Mouse (Mus musculus): Measurements from ENCODE around the gene Alpk1. TPM values are rescaled to one million over a fixed set of nuclear protein-coding genes. Genes with fewer than 3 reads are reported as not detected.

Gene Alpk1
- total RNA-seq, 2 experiments from 2014 or later = 1.4 to 1.6 TPM

DNA sequence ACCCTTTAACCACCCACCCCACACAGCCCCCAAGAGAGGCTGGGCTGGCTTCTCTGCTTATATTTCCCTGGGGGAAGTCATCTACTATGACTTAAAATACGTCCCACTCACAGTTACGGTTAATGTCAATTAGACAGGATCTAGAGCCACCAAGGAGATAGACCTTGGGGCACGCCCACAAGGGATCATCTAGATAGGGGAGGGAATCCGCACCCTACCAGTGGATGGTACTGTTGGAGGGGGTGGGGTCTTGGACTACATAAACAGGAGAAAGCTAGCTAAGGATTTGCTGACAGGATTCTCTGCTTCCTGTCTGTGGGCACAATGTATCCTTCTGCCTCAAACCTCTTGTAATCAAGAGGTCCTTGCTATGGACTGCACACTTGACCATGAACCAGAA is 24.1 kb upstream of the Alpk1 start:
- no peak overlapping the region for H3K4me3 ChIP-seq
- DNase-seq = no peak
- intact Hi-C loops (cut with DNase I) = no loop called here
- no peak overlapping the region for H3K27ac ChIP-seq
- no peak for TF ChIP-seq CTCF (IDR thresholded peaks at IDR 0.05)

DNA sequence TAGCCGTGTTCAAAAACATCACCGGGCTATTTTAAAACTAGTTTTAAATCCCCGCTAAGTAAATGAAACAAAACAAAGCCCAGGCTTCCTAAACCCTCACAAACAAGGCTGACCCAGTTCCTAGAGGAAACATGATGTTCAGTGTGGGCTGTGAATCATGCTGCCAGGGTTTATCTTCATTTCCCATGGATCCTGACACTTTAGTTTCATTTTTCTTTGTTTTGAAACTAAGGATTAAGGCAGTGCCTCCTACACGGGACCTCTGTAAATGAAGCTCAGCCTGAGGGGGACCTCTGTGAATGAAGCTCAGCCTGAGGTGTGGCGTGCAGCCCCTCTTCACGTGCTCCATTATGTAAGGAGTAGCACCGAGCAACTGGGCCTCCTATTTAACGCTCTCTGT is 22.5 kb upstream of the Alpk1 start:
- DNase-seq = no peak
- peak overlapping the region; percentile 59 for H3K4me3 ChIP-seq
- peak overlapping the region; percentile 74 for H3K27ac ChIP-seq
- intact Hi-C loops (cut with DNase I) = no loop called here
- no peak for TF ChIP-seq CTCF (IDR thresholded peaks at IDR 0.05)

DNA sequence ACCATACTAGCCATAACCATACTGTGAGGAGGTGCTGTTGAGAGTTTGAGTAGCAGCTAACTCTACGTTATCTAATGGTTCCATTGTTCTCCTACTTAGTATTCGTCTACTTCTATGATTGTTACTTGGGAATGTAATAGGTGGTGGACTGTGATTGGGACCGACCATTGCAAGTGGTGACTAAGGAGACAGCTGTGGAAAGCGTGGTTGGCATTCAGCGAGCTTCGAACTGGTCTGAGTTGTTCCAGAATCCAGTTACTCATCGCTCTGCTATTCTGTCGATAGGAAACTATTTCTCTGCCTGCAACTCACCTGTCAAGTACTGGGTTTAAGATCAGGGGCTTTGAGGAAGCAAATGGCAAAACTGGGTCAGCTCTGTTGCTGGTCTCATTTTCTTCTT is 20.8 kb upstream of the Alpk1 start:
- Histone ChIP-seq H3K4me3 (no peak overlapping the region), H3K27ac (no peak overlapping the region)
- TF ChIP-seq CTCF (IDR thresholded peaks at IDR 0.05) = no peak
- intact Hi-C loops (cut with DNase I) = no loop called here
- no peak for DNase-seq

DNA sequence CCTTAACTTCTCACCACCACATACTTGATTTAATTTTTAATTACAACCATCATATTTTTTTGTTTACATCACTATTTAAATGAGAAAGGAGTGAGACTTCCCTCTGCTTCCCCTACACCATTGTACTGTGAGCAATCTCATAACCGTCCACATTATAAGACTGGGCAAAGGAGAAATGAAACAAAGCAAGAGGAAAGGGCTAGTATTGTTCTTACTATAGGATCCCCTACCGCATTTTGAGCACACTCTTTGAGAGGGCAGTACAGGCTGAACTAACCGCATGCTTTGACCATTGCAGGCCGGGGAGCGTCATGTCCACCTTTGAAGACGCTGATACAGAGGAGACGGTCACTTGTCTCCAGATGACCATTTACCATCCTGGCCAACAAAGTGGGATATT is 15.9 kb upstream of the Alpk1 start:
- no peak for DNase-seq
- TF ChIP-seq CTCF (IDR thresholded peaks at IDR 0.05) = no peak
- intact Hi-C loops (cut with DNase I) = no loop called here
- Histone ChIP-seq H3K27ac (no peak overlapping the region), H3K4me3 (no peak overlapping the region)

DNA sequence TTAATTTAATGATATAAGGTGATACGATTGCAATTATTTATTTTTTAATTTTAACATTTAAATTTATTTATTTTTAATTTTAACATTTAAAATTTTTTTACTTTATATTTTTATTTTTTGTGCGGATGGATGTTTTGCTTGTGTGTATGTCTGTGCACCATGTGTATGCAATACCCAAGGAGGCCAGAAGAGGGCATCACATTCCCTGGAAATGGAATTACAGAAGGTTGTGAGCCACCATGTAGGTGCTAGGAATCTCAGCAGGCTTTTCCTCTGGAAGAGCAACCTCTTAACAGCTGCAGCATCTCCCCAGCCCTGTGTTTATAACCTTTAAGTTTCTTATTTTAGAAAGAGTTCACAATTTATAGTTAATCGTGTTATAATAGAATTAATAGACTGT is 15.4 kb upstream of the Alpk1 start:
- peak; percentile 41; the same call in 1 of the 2 replicates for TF ChIP-seq CTCF (IDR thresholded peaks at IDR 0.05)
- intact Hi-C loops (cut with DNase I) = no loop called here
- no peak overlapping the region for H3K27ac ChIP-seq
- H3K4me3 ChIP-seq = no peak overlapping the region
- DNase-seq = no peak

DNA sequence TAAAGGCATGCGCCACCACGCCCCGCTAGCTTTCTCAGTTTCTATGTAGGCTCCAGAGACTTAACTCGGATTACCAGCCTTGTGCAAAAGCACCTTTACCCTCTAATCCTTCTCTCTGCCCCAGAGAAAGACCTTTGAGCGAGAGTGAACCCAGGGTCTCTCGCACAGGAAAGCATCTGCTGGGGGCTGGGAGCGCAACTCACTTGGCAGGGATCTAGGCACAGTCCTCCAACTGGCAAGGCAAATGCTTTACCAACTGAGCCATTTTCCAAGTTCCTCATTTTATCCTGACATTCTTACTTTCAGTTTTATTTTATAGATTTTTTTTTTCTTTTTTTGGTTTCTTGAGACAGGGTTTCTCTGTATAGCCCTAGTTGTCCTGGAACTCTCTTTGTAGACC is 12.7 kb upstream of the Alpk1 start:
- H3K4me3 ChIP-seq = no peak overlapping the region
- TF ChIP-seq CTCF (IDR thresholded peaks at IDR 0.05) = no peak
- intact Hi-C loops (cut with DNase I) = loop anchor here (5.0 kb wide), 1 partner anchor 44 kb away; the partner anchor contains the start of gene Ap1ar
- no peak overlapping the region for H3K27ac ChIP-seq
- DNase-seq = no peak

DNA sequence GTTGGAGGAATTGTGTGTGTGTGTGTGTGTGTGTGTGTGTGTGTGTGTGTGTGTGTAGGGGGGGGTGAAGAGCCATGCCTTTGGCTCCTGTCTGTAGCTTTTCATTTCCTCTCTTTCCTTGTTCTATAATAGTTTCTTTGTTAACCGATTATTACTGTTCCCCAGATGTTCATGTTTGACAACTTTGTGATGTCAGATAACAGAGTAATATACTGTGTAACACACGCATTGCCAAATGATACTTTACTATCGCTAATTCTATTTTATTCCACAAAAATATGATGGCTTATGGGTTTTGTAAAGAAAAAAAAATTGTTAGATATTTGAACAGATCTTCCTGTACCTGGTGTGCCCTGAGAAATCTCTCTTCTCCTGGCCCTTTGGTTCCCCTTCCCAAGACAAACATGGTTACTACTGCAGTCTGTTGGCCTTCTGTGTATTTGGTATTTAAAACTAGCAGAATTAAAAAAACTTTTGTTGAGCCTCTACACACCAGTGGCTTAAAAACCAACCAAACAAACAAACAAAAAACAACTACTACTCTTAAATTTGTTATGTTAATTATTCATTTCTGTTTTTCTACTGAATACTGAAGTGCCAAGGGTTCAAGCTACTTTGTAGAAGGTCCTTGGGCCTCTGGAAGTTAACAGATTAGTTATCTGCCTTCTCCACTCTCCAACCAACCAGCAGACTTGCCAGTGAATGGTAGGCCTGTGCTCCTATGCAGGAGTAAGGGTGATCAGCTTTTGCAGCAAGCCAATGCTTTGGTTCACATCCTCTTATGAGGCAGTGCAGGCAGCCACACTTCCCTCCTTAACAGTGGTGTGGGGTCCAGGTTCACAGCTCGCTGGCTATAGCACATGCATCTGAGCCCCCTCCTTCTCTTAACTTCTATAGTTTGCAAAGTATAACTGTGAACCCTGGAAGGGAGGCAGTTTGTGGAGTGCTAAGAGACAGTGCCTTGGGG is 11.6 kb upstream of the Alpk1 start:
- intact Hi-C loops (cut with DNase I) = loop anchor here (5.0 kb wide), 1 partner anchor 45 kb away; the partner anchor contains the start of gene Ap1ar
- H3K4me3 ChIP-seq = peak overlapping the region; percentile 9; the same call in 1 of the 2 replicates
- DNase-seq = no peak
- no peak overlapping the region for H3K27ac ChIP-seq
- no peak for TF ChIP-seq CTCF (IDR thresholded peaks at IDR 0.05)

DNA sequence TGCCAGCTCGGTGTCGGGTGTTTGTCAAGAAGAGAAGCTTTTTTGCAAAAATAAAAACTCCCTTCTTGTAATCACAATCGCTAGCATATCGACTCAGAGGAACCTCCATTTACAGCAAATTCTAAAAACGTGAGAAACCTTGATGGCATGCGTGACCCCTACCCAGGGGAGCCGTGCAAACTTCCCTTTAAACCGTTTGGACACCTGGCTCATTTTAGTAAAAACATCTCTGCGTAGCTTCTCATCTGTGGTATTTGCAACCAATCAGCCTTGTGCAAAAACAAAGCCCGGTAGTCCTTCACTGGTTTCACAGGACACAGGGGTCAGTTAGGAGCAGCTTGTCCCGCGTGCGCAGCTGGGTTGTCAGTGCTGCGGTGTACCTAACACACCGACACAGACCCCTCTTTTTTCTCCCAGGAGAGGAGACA is 10.7 kb upstream of the Alpk1 start:
- peak; percentile 17 for DNase-seq
- TF ChIP-seq CTCF (IDR thresholded peaks at IDR 0.05) = no peak
- intact Hi-C loops (cut with DNase I) = loop anchor here (5.0 kb wide), 1 partner anchor 46 kb away; the partner anchor contains the start of gene Ap1ar

DNA sequence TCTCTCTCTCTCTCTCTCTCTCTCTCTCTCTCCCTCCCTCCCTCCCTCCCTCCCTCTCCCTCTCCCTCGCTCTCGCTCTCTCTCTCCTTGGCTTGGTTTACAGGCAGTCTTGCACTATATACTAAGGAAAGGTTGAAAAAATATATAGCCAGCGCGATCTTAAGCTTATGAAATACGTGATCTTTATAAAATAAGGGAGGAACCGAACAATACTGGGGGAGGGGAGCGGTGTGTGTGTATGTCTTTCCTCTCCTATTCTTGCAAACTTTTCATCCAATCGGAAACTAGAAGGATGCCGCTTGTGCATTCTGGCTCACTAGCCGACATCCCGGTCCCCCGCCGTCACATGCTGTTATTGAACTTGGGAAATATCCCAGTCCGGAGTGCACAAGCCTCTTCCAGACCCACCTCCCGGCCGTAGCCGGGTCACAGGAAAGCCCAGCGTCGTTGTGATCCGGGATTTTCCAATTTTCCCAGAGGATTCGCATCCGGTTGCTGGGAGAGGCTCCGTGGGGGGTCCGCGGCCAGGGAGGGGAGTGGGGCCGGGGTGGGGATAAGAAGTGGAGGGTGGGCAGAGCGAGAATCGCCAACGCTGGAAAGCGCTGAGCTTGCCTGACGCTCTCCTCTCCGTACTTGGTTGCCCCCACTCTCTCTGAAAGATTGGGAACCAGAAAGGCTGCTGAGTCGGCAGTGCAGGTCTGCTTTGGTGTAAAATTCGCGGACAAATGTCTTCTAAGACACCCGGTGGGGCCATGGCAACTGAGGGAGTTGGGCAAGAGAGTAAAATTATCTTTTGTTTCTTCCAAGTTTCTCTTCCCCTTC is 10.1 kb upstream of the Alpk1 start:
- H3K27ac ChIP-seq = peak overlapping the region; percentile 77
- DNase-seq = peak; percentile 46
- no peak for TF ChIP-seq CTCF (IDR thresholded peaks at IDR 0.05)
- intact Hi-C loops (cut with DNase I) = loop anchor here (5.0 kb wide), 1 partner anchor 47 kb away; the partner anchor contains the start of gene Ap1ar
- H3K4me3 ChIP-seq = peak overlapping the region; percentile 89

More for the DNA sequence above, 10.7 kb upstream of the Alpk1 start:
- Histone ChIP-seq H3K4me3 (peak overlapping the region; percentile 89), H3K27ac (peak overlapping the region; percentile 77; the same call in 1 of the 2 replicates)

DNA sequence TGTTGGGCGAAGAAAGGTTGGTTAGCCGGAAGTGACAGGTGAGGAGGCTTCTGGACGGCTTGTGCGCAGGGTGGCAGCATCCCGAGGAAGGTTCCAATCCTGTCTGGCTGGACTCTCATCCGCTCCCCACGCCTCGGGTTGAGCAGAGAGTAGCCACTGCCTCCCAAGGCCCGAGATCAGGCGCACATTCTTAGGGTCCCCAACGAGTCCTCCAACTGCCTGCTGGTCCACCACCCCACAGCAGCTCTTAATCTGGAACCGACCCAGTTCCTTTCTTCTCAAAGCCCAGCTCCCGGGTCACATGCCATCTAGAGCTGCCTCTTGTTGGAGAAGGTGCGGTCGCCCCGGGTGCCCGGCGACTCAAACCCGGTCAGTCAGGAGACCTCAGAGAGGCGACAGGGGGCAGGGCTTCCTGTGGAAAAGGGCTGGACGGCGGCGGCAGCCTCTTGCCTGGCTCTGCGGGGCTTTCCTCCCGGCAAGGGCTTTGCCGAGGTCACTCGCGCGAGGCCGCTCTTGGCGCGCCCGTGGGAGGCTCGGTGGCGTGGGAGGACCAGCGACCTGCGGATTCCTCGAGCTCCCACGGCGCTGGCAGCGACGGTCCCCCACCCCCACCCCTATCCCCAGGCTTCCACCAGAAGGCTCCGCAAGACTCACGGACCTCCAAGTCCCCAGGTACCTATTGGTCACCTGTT is 9.3 kb upstream of the Alpk1 start, which contains the start of gene Tifa:
Gene Tifa, plus strand, starts transcription at position 306 of the 692 bp plus-strand sequence.
- intact Hi-C loops (cut with DNase I) = loop anchor here (5.0 kb wide), 1 partner anchor 48 kb away; the partner anchor contains the start of gene Ap1ar
- peak; percentile 7; the same call in 1 of the 2 replicates for TF ChIP-seq CTCF (IDR thresholded peaks at IDR 0.05)
- Histone ChIP-seq H3K4me3 (peak within 1 kb of the TSS; percentile 89), H3K27ac (peak within 1 kb of the TSS; percentile 77)
- peak; percentile 78 for DNase-seq

DNA sequence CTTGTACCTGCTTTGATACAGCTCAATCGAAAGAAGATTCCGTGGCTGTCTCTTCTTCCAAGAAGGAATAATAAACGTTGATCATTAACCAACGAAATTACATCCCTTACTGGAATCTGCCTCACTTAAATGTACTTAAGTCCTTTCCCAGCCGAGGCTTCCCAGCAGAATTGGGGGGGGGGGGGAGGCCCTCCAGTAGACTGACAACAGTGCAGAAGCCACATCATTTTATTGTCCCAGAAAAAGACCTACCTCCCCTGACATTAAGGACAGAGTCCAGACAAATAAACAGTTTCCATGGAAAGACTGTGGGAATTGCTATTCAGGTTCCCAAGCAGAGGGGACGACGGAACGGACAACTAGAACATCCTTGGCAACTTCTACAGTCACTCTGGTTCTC is 8.6 kb upstream of the Alpk1 start:
- no peak for DNase-seq
- peak overlapping the region; percentile 89 for H3K4me3 ChIP-seq
- no peak for TF ChIP-seq CTCF (IDR thresholded peaks at IDR 0.05)
- intact Hi-C loops (cut with DNase I) = no loop called here
- H3K27ac ChIP-seq = peak overlapping the region; percentile 77; the same call in 1 of the 2 replicates

DNA sequence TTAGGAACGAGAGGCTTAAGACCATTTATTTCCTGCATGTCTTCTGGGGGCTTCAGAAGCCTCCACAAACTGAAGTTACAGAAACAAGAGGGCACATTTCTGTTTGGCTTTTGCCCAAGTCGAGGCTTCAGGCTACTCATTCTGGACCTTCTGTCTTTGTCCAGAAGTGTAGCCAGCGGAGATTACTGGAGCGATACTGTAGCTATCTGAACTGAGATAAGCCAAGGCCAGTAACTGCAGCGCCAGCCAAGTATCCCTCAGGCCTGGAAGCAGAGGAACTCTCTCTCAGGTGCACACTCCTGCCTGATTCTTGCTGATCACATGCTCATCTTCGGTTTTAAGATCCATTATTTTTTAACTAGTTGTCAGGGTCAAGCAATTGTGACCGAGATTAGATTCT is 7.7 kb upstream of the Alpk1 start:
- H3K4me3 ChIP-seq = no peak overlapping the region
- DNase-seq = no peak
- H3K27ac ChIP-seq = no peak overlapping the region
- intact Hi-C loops (cut with DNase I) = no loop called here
- no peak for TF ChIP-seq CTCF (IDR thresholded peaks at IDR 0.05)
